Mouse (Mus musculus) lung, postnatal 0 days (tissue): ENCODE results near the gene 1700109H08Rik. TPM values are rescaled to one million over a fixed set of nuclear protein-coding genes. Genes with fewer than 3 reads are reported as not detected.

ENCODE experiments used
- ATAC-seq: fragments of 200-750 bp; cut with Nextera tagmentation; 2 replicates; pipeline ENCODE4 v1.8.0; 2017; ENCODE audit warnings: moderate library complexity
- DNase-seq: peaks from one replicate; pipeline ENCODE4 v3.0.0-alpha.2; 2016; ENCODE audit warnings: low spot score
- H3K27ac ChIP-seq: fragments of 300-500 bp; sonication (generic); 2 replicates; pipeline ENCODE4 v1.5.1; 2014; ENCODE audit warnings: antibody characterized with exemption, mild to moderate bottlenecking, low read length, mixed read lengths
- H3K27me3 ChIP-seq: fragments of 300-500 bp; sonication (generic); replicated peaks from 2 replicates; pipeline ENCODE4 v1.6.1; 2014; ENCODE audit warnings: low read length, mixed read lengths; ENCODE audit not compliant: insufficient read depth
- H3K36me3 ChIP-seq: fragments of 300-500 bp; sonication (generic); 2 replicates; pipeline ENCODE4 v1.6.1; 2014; ENCODE audit warnings: low read length, mixed read lengths; ENCODE audit not compliant: insufficient read depth
- H3K4me1 ChIP-seq: fragments of 300-500 bp; sonication (generic); 2 replicates; pipeline ENCODE4 v1.6.1; 2014; ENCODE audit warnings: antibody characterized with exemption, low read depth, low read length, mixed read lengths; ENCODE audit not compliant: insufficient read depth
- H3K4me2 ChIP-seq: fragments of 300-500 bp; sonication (generic); replicated peaks from 2 replicates; pipeline ENCODE4 v1.6.1; 2014; ENCODE audit warnings: low read depth, mild to moderate bottlenecking, low read length, moderate library complexity, mixed read lengths
- H3K4me3 ChIP-seq: fragments of 300-500 bp; sonication (generic); 2 replicates; pipeline ENCODE4 v1.5.1; 2014; ENCODE audit warnings: low read depth, low read length
- H3K9ac ChIP-seq: fragments of 300-500 bp; sonication (generic); replicated peaks from 2 replicates; pipeline ENCODE4 v1.6.1; 2014; ENCODE audit warnings: low read depth, mild to moderate bottlenecking
- H3K9me3 ChIP-seq: fragments of 300-500 bp; sonication (generic); 2 replicates; pipeline ENCODE4 v1.6.1; 2016; ENCODE audit warnings: low read length, mixed read lengths
- CTCF ChIP-seq: IDR thresholded peaks from 2 replicates; pipeline ENCODE4 v1.5.1; 2016; ENCODE audit warnings: antibody characterized with exemption, mild to moderate bottlenecking
- EP300 ChIP-seq: IDR thresholded peaks from 2 replicates; pipeline ENCODE4 v1.6.1; 2016; ENCODE audit warnings: antibody characterized with exemption, mild to moderate bottlenecking, control low read depth
- WGBS: fragments of 180-500 bp; shearing (Covaris S2); extraction: QIAGEN DNeasy Blood & Tissue Kit; methylation state at CpG from one replicate; pipeline ENCODE4 v1.1.7; 2014; 5-methylcytosine and 5-hydroxymethylcytosine counted together
- polyA plus RNA-seq: library from polyadenylated mRNA; unstranded; fragments of >200 nt; fragmentation: Nextera tagmentation; extraction: Ambion mirVana; gene quantifications from 2 replicates; pipeline ENCODE4 v1.2.1, GENCODE M21; 2015

1700109H08Rik gene
- polyA plus RNA-seq, 1 experiment from 2014 or later, result 0.84 TPM

DNA sequence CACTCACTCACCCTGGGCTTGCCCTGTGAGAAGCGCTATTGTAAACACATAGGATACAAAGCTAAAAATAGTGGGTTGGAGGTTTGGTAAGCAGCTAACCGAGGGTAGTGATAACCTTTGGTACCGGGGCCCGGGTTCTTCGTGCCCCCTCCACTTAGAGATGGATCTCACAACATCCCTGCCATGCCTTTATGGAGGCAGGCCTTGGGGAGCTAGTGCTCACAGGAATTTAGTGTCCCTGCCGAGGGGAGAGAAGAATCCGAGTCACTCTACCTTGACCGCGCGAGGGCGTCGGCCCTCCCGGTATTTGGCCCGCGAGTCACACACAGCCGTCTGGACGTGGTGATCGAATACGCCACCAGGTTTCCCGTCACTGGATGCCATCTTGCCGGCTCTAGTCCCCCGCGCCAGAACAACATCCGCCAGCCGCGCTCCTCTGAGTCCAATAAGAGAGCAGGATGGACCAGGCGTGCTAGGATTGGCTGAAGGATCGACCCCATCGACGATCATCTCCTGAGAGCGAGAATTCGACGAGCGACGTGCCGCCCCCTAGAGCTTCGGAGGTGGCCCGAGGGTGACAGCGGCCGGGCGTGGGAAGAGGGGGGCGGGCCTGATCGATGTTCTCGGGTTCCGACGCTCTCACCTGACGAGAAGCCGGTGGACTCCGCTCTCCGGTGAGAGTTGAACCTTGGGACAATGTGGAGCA is 24.5 kb downstream of the 1700109H08Rik start, which contains the start of gene Pex1:
TSS of gene Pex1 (plus strand) at position 374 of the 706 bp plus-strand sequence.
- peak; percentile 97 for DNase-seq
- peak within 1 kb of the TSS; percentile 68 for H3K9ac ChIP-seq
- H3K4me2 ChIP-seq, result peak within 1 kb of the TSS; percentile 81
- ATAC-seq, result peak; percentile 98
- TF ChIP-seq EP300 (no peak), CTCF (peak; percentile 58)
- no peaks in the 10 kb centered on the region for H3K9me3 ChIP-seq
- peak within 1 kb of the TSS; percentile 88 for H3K4me3 ChIP-seq
- H3K27me3 ChIP-seq, result no peaks in the 10 kb centered on the region
- peaks cover 7% of the 10 kb centered on the region; the same call in 1 of the 2 replicates for H3K4me1 ChIP-seq
- WGBS, result 0% methylated on average over 50 of the region's 50 CpGs
- peak within 1 kb of the TSS; percentile 83 for H3K27ac ChIP-seq
- H3K36me3 ChIP-seq, result peaks cover 7% of the 10 kb centered on the region; the same call in 1 of the 2 replicates

DNA sequence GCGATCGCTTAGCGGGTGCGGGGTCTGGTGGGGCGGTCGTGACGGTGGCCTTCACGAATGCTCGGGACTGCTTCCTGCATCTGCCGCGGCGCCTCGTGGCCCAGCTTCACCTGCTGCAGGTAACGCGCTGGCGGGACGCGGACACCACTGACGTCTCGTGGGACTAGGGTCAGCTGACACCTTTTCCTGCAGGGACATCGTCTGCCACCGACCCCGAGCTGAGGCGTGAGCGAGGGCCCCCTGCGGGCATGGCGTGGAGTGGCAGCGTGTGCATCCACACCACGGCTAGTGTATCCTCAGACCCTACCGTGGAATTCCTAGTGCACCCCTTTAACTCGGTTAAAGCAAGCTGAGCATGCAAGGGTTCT is 25.0 kb downstream of the 1700109H08Rik start, which contains the start of gene Rbm48:
TSS of gene Rbm48 (minus strand) at position 187 of the 368 bp plus-strand sequence.
- 0 out of 2 replicates have a peak, but pooled peaks cover 7% of the 10 kb centered on the region for H3K36me3 ChIP-seq
- TF ChIP-seq CTCF (peak; percentile 84), EP300 (no peak)
- ATAC-seq (peak; percentile 90), DNase-seq (peak; percentile 89)
- H3K9ac ChIP-seq, result peak within 1 kb of the TSS; percentile 68
- peak within 1 kb of the TSS; percentile 88 for H3K4me3 ChIP-seq
- H3K4me1 ChIP-seq, result peaks cover 7% of the 10 kb centered on the region; the same call in 1 of the 2 replicates
- no peaks in the 10 kb centered on the region for H3K9me3 ChIP-seq
- no peaks in the 10 kb centered on the region for H3K27me3 ChIP-seq
- H3K27ac ChIP-seq, result peak within 1 kb of the TSS; percentile 83
- WGBS, result under 1% methylated on average over 31 of the region's 31 CpGs
- H3K4me2 ChIP-seq, result peak within 1 kb of the TSS; percentile 81

DNA sequence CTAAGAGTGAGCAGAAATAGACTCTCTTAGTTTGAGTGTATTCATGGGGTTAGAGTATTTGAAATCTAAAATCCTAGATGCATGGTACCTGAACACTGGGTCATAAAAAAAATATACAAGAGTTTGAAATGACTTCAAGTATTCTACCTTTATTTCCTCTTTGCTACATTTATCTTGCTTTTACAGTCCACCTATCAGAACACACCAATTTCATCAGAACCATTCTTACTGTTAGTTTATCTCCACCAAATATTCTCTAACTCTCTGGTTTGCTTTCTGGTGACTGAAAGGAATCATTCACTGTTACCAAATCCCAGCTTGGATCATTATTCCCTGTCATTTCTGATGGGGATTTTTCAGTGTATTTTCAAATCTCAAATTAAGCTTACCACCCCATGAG is 25.8 kb downstream of the 1700109H08Rik start:
- H3K4me3 ChIP-seq, result peak overlapping the region; percentile 88; the same call in 1 of the 2 replicates
- H3K4me2 ChIP-seq, result 0 out of 2 replicates have a peak overlapping the region, but pooled peaks have one; percentile 81
- H3K4me1 ChIP-seq, result peaks cover 7% of the 10 kb centered on the region; the same call in 1 of the 2 replicates
- ATAC-seq, result no peak
- TF ChIP-seq EP300, result no peak
- no peak for TF ChIP-seq CTCF
- no peaks in the 10 kb centered on the region for H3K9me3 ChIP-seq
- 0 out of 2 replicates have a peak, but pooled peaks cover 2% of the 10 kb centered on the region for H3K36me3 ChIP-seq
- H3K9ac ChIP-seq, result no peak overlapping the region
- no peak overlapping the region for H3K27ac ChIP-seq
- DNase-seq, result no peak
- H3K27me3 ChIP-seq, result no peaks in the 10 kb centered on the region

DNA sequence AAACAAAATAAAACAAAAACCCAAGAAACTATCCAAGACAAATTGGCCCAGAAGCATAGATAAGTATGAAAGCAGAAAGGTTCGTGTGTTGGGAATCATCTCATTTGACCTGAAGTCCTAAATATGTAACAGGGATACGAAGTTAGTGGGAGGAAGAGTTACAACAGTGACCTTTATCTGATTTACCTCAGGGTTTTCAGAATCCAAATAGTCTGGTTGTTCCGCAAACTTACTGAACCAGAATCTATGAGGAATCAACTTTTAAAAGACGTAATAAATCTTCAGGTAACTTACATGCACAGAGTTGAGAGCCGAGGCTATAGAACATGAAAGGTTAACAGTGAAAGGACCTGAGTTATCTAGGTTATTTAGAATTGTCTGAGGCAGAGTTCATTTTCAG is 27.4 kb downstream of the 1700109H08Rik start:
- Histone ChIP-seq H3K4me3 (no peak overlapping the region), H3K27me3 (no peaks in the 10 kb centered on the region), H3K9ac (no peak overlapping the region), H3K4me2 (no peak overlapping the region), H3K27ac (no peak overlapping the region), H3K36me3 (no peaks in the 10 kb centered on the region), H3K4me1 (peaks cover 7% of the 10 kb centered on the region; the same call in 1 of the 2 replicates), H3K9me3 (no peaks in the 10 kb centered on the region)
- ATAC-seq (no peak), DNase-seq (no peak)
- no peak for TF ChIP-seq EP300
- TF ChIP-seq CTCF, result no peak
- WGBS, result 91% methylated on average over 5 of the region's 5 CpGs

DNA sequence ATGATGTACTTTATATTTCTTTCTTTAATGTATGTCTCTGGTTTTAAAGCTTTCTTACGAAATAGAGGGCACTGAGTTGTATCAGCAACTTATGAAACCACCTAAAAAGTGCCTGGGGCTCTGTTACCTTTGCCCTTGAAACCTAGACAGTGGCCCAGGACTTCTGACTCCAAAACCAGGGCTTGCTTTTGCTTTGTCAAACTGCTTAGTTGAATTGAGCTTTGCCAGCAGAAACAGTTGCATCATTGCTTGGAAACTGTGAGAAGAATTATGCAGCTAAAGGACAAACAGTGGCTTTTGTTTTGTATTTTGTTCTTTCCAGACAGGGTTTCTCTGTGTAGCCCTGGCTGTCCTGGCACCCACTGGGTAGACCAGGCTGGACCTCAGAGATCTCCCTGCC is 28.9 kb downstream of the 1700109H08Rik start:
- TF ChIP-seq CTCF, result no peak
- no peak for TF ChIP-seq EP300
- Histone ChIP-seq H3K36me3 (peaks cover under 1% of the 10 kb centered on the region; the same call in 1 of the 2 replicates), H3K4me1 (peaks cover 4% of the 10 kb centered on the region; the same call in 1 of the 2 replicates), H3K9me3 (no peaks in the 10 kb centered on the region), H3K9ac (no peak overlapping the region), H3K27me3 (no peaks in the 10 kb centered on the region), H3K27ac (no peak overlapping the region), H3K4me2 (no peak overlapping the region), H3K4me3 (no peak overlapping the region)
- ATAC-seq, result no peak
- no peak for DNase-seq
- WGBS, result 73% methylated on average over 1 of the region's 1 CpGs

DNA sequence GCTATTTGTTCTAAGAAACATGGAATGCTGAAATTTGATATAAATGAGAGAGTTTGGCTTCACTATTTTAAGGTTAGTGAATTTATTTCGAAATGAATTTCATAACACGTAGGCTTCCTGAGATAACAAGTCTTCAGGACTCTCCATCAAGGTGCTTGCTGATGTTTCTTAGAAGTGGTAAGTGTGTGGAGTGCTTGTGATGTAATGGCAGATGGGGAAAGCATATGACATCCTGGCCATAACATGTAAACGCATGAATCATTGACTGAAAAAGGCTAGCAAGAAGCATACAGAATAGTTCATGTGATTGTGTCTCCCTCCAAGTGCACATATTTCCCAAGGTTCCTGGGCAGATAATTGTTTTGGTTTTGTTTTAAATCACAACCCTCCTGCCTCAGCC is 29.4 kb downstream of the 1700109H08Rik start:
- ATAC-seq, result no peak
- peaks cover 5% of the 10 kb centered on the region; the same call in 1 of the 2 replicates for H3K36me3 ChIP-seq
- no peak for DNase-seq
- no peak overlapping the region for H3K27ac ChIP-seq
- no peak overlapping the region for H3K9ac ChIP-seq
- H3K4me2 ChIP-seq, result no peak overlapping the region
- no peaks in the 10 kb centered on the region for H3K27me3 ChIP-seq
- no peaks in the 10 kb centered on the region for H3K9me3 ChIP-seq
- no peaks in the 10 kb centered on the region for H3K4me1 ChIP-seq
- H3K4me3 ChIP-seq, result no peak overlapping the region
- TF ChIP-seq CTCF (no peak), EP300 (no peak)
- WGBS, result 74% methylated on average over 3 of the region's 3 CpGs
